Mouse (Mus musculus): Measurements from ENCODE around the gene Mif.

GRCm38 (mm10) chr10:75860746-75861145, 706 bp upstream of the Mif start:
- TF ChIP-seq HCFC1 (IDR thresholded peaks at IDR 0.05; ENCODE audit: borderline replicate concordance, insufficient read depth, low read length) (no peak), ZC3H11A (IDR thresholded peaks at IDR 0.05; ENCODE audit: borderline replicate concordance, low read depth, low read length) (no peak)

Data from ES-E14 (cell line).